Mouse (Mus musculus) common myeloid progenitor, adult 5-6 weeks (primary cell): ENCODE results near the gene Srpr. TPM values are rescaled to one million over a fixed set of nuclear protein-coding genes. Genes with fewer than 3 reads are reported as not detected.

Experiments
- ATAC-seq: replicated peaks from 2 replicates; pipeline ENCODE4 v1.8.0; 2016; ENCODE audit warnings: low read depth, mild to moderate bottlenecking, moderate TSS enrichment, inconsistent platforms; ENCODE audit not compliant: poor library complexity, severe bottlenecking
- total RNA-seq: library from RNA; stranded (forward); fragments of 200-1000, 187-1606 nt; gene quantifications from 2 replicates; pipeline ENCODE4 v1.2.3, GENCODE M21; 2017

Srpr gene
- 72.6 and 94.0 TPM in 2 replicates for total RNA-seq

DNA sequence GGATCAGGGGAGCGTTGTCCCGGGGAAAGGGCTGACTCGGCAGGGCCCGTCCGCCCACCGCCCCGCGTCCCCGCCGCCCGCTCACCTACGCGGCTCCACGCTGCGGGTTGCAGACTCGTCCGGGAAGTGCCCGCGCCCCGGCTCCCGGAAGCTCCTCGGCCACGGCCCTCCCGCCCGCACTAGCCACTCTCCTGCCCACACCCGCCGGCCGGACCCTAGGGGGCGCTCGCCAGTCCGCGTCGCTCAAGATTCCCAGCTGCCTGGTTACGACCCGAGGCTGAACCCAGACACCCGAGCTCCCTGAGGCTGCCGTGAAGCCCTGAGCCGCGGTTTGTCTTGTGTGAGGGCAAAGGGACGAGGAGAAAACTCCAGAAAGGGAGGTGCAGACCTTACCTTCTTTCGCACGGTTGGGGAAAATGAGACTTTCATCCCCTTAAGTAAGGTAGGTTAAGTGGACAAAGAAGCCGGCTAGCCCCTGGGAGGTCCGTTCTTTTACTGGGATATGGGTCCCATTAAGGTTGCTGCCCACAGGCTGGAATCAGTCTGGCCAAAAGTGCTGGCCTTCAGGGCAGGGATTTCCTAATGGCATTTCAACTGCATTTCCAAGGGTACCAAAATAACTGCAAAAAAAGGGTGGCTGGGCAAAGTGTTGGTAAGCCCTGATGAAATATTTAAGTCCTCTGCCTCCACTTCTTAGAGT, at the start of gene Srpr, which contains the start of gene Tirap:
Gene Srpr, plus strand, starts transcription at position 404 of the 700 bp plus-strand sequence.
Gene Tirap, minus strand, starts transcription at position 520 of the 700 bp plus-strand sequence.
- ATAC-seq = peak; percentile 97

DNA sequence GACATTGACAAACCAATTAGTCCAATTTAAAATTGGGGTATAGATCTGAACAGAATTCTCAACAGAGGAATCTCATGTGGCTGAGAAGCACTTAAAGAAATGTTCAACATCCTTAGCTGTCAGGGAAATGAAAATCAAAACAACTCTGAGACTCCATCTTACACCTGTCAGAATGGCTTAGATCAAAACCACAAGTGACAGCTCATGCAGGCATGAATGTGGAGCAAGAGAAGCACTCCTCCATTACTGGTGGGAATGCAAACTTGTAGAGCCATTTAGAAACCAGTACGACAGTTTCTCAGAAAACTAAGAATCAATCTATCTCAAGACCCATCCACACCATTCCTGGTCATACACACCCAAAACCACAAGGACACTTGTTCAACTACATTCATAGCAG, 47.1 kb upstream of the Srpr start:
- ATAC-seq = no peak

DNA sequence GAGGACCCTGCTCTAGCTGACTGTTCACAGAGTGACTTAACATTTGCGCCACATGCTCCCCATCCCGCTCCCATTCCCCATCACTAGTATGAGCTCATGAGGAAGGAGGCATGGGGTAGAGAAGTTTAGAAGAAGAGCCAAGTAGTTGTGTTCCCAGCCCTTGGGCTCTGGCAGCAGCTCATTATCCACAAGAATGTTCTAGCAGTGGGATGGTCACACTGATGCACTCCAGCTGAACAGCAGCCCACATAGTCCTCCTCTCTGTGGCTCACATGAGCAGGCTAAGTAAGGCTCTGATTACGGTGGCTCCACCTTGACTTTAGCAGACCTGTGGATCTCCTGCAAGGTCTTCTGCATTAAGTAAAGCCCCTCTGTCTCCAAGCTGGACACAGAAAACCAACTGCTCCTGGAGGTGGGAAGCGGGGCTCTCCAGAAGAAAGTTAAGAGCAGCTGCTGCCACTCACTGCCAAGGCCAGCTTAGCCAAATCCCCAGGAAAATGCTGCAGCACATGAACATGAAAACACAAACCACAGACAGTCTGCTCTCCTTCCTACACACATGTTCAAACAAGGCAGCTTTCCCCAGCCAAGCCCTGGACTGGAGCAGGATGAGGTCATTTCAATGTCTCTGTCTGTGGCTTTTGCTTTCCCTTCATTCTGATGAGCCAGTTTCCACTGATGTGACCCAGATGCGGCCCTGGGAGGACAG, 43.8 kb upstream of the Srpr start:
- ATAC-seq = no peak

DNA sequence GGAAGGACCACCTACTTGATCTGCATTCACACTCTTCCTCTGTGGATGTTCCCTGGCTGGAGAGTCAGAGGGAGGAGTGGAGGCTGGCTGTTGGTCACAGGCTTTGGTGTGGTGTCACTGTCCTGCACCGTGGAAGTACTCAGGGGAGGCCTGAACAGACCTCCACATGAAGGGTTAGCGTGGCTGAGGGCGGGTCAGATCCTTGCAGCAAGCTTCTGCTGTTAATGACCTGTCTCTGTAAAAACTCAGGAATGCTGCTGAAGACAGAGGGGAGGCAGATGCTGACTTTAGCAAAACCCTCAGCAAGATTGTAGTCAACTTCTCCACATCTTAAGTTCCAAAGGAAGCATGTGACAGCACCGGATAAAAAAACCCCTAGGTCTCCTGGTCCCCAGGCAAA, 43.1 kb upstream of the Srpr start:
- no peak for ATAC-seq

DNA sequence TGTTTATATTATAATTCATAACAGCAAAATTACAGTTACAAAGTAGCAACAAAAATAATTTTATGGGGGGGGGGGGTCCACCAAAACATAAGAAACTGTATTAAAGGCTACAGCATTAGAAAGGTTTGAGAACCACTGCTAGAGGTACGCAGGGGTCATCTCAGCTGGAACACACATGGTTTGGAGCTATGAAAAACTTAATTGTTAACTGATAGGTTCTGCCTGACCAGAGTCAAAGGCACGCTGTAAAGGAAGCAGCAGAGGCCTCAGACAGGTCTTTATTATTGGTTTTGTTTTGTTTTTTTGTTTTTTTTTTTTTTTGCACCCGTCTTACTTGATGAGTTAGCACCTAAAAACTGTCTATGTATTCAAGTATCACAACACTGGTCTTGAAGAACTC, 41.5 kb upstream of the Srpr start:
- ATAC-seq = no peak

DNA sequence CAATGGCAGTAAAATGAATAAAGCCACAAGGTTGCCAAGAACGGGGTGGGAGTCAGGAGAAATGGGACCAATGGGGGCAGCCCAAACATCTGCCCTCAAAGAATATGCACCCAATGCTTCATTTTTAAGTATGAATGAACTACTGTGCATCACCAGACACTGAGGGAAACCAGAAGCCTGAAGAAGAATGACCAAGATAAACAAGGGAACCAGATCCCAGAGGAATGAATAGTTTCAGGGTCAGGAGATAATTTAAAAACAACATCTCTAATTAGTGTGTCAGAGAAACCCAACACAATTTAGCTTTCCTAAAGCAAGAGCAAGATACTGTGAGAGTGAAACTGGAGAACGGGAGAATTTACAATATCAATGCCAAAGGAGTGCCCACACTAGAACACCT, 39.3 kb upstream of the Srpr start:
- no peak for ATAC-seq

DNA sequence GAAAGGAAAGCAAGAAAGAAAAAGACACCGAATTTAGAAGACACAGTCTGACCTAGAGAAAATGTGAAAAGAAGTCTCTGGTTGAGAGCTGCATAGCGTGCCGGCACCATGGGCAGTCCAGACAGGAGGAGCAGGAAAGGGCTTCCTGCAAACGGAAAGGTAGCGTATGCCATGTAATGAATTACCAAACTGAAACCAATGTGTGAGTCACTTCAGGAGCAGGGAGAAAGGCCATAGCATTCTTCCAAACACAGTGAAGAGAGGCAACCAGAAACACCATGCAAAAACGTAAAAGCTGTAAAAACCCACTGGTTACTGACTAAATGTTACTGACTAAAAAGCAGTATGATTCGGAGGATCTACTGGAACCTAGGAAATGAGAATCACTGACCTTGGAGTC, 38.3 kb upstream of the Srpr start:
- no peak for ATAC-seq

DNA sequence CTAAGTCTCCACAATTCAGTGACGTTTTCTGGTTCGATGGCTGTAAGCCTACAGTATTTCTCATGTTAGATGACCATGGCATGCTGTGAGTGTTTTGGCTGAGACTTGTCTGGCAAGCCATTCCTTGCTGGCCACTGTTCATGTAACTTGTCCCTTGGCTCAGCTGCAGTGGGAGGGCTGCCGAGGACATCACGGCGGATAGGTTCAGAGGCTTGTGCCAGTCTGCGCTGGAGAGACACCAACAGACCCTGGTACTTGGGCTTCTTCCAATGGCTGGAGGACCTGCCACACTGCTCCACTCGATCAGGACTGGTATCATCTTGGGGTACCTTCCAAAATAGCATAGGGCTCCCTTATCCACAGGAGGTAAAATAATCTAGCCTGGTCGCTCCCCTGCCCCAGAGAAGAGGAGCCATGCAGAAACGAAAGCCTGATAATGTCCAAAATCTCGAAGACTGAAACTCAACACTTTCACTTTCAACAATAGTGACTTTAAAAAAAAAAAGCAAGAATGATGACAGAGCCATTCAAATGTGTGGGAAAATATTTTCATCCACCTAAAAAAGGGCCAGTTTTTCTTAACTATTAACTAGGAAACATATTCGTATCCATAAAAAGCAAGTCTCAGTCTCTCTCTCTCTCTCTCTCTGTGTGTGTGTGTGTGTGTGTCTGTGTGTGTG, 36.8 kb upstream of the Srpr start:
- no peak for ATAC-seq

DNA sequence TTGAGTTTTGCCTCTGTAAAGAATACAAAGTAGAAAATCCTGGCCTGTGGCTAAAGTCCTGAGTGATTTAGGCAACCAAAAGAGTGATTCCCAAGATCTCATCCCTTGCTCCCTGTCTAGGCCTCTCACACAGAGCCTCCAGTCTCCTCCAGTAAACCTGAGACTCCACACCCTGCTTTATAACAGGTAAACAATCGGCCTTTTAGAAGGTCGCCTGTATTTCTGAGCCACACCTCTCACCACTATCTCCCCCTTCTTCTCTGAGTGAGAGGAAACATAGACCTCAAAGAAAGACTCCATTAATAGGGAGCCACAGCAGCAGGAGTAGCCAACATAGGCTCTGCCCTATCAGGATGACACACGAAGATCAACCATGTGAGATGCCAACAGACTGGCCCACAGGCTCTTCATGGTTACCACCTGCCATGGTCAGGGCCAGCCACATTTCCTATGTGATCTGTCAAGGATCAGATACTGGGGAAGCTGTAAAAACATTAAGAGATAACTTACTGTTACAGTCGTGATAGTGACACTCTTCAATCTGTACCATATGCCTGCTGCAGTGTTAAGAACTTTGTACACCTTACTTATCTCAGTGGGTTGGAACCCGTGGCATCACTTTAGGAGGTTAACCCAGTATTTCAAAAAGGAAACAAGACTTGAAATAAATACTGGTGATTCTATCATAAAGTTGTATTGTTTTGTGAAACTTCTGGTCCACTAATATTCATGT, 35.7 kb upstream of the Srpr start:
- peak; percentile 12; the same call in 1 of the 2 replicates for ATAC-seq

DNA sequence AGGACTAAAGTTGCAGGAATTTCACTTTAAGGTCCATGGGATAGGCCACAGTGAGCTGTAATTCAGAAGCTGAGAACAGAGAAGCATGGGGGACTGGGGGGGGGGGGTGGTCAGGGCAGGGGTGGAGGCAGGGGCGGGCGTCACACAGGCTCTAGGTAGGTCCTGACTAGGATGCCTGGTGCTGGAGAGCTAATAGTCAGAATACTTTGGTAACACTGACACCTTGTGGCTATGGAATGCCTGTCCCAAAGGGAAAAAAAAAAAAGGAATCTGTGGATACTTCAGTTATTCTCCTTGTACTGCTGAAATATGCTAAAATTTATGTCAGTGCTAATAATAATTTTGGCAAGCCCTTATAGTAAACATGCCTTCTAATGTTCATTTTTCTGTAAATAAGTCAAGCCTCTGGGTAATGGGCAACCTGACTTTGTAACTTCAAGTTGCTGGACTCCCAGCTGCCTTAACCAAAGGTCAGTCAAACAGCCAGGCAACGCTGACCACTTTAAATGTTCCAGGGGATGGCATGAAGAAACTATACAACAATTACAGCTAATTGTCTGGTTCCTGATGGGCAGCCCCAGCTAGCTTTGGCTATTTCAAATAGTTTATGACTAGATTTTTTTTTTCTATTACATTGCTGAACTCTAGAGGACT, 33.7 kb upstream of the Srpr start:
- ATAC-seq = peak; percentile 74

DNA sequence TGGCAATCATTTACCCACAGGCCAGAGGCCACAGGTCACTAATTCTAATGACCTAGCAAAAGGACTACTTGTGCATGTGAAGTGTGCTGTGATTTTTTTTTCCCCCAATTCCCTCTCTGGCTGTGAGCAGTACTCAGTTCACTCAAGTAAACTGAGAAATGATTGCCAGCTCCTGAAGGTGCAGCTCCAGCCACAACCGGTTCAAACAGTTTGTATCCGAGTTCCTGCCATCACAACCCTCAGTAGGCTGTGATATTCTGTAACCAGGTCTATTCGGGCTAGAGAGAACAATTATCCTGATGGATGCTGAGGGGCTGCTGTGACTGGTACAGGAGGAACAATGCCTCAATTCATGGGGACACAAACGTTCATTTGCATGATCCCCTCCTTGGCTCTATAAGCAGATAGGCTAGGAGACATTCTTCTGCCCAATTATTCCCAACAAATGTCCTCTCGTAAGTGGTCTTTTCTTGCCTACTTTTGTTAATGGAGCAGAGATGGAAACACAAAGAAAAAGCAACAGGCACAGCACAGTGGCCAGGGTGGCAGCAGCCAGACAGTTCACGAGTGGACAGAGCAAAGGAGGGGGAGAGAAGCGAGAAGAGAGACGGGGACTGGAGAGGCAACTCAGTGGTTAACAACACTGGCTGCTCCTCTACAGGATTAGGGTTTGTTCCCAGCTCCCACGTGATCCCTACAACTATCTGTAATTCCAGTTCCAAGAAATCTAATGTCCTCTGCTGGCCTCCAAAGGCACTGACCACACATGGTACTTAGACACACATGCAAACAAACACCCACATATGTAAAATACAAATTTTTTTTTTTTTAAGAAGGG, 33.0 kb upstream of the Srpr start:
- ATAC-seq = no peak

DNA sequence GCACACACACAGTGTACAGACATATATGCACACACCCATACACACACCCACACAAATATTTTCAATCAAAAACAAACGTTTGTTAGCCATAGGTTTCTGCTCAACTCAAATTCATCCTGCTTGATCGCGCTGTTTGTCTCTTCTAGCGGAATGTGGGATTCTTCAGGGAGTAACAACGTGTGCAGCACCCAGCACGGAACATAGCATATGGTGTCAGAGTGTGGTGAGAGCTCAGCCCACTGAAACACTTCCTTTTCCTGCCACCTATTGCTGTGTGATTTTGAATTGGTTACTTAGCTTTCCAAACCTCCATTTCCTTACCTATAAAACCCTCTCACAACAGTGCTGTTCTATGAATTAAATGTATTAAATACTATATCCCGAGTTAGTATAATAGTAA, 29.9 kb upstream of the Srpr start:
- no peak for ATAC-seq

DNA sequence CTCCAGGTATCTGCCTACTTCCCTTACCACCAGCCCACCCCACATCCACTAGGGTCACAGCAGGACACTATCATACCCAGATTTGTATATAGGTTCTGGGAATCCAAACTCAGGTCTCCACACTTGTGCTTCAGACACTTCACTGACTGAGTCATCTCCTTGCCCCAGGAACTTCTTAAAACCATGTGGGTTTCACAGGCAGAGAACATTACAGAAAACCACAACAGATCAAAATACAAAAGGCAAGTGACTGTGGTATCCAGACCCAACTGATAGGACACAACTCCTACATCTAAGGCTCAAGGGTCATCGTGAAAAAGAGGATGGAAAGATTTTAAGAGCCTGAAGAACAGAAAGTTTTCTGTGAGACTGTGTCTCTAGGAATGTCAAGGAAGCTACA, 26.6 kb upstream of the Srpr start:
- no peak for ATAC-seq

DNA sequence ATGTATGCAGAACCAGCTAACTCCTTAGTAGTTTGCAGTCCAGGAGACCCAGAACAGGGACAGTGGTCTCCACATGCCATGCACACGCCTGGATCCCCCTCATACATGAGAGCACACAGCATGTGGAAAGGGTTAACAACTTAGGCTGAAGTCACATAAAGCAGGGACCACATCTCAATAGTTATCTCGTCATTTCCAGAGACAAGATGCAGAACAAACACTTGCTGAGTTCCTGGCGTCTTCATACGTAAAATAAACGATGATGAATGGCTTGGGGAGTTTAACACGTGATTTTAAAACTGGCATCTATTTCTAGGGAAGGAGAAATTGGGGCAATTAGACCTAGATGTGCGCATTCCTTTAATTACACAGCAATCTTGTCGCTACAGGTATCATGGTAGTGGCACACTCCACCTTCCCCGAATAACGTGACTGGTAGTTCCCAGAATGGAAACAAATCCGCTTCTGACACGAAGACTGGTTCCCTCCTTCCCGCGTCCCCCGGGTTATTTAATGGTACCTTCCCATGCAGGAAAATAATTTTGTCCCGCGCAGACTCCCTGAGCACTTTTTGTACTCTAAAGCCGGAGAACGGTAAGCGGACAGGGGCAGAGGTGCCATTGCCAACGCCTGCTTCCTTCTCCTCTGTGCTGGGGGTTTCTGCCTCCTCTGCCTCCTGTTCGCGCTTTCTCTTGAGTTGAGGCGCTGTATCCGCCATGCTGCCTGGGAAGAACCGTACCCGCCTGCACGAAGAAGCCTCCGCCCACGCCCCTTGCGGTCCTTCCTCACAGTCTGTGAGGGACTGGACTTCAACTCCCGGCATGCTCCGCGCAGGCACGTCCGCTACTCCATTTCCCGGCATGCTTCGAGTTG, 24.5 kb upstream of the Srpr start, which contains the start of gene Dcps:
Gene Dcps, minus strand, starts transcription at position 811 of the 873 bp plus-strand sequence.
- peak; percentile 98 for ATAC-seq

DNA sequence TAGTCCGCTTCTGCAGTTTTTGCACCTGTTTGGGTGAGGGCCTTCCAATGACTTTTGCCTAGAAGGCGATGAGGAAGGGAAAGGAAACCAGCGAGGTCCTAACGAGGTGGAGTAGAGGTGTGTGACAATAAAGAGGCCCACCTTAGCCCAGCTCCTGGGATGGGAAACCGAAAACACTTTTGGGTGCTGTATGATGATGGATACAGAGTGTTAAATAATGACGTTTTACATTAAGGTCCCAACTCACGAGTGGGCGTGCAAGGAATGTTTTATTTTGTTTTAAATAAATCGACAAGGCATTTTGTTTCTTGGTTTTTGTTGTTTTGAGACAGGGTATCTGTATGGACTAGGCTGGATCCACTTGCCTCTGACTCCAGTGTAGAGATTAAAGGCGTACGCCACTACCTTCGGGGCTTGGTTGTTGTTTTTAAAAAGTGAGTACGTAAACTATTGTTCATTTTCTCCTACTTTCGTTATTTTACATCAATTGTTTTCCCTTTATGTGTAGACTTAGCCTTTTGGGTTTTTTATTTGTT, 23.8 kb upstream of the Srpr start:
- no peak for ATAC-seq

DNA sequence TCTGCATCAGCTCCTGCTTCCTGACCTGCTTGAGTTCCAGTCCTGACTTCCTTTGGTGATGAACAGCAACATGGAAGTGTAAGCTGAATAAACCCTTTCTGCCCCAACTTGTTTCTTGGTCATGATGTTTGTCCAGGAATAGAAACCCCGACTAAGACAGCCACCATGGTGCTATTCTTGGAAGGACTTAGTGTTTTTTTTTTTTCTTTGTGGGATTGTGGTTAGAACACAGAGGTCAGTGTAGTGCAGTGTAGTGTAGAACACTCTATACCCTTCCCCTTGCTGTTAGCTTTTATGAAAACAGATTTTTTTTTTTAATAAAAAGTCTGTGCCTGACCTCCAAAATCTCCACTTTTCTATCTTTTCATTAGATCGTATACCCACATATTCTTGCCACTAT, 17.1 kb upstream of the Srpr start:
- ATAC-seq = peak; percentile 72

DNA sequence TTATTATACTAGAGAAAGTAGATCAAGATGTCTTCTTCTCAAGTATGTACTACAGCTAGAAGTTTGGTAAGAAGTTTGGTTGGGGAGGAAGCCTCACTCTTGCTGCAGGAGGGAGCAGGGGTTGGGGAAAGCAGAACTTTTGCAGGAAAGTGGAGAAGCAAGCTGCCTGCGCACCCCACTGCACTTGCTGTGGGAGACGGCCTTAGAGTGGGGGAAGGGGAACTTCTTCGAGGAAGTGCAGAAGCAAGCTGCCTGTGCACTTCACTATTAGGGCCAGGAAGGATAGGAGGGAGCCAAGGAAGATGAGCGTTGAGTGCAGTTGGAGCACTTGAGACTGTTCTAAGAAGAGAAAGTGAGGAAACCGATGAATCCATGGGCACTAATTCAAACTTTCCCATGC, 16.6 kb upstream of the Srpr start:
- ATAC-seq = peak; percentile 73

DNA sequence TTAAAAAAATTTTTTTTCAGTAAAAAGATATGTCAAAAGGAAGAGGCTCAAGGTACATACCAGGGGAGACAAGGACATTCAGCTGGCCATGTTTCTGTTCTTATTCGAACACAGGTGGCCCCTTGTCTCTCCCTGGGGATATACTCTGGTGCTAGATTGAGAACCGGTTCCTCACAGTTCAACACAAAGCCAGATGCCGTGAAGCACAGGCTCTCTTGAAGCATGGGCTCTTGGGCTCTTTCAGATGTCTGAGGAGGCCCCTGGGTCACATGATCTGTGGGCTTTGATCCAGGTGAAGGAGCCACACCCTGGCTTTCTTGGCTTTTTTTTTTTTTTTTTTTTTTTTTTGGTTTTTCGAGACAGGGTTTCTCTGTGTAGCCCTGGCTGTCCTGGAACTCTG, 13.5 kb upstream of the Srpr start:
- no peak for ATAC-seq
